Mouse (Mus musculus) activated CD4-positive, CD25-positive, alpha-beta regulatory T cell (primary cell): Measurements from ENCODE around the gene Plk1. TPM values are rescaled to one million over a fixed set of nuclear protein-coding genes. Genes with fewer than 3 reads are reported as not detected.

Source experiments
- polyA plus RNA-seq, 2 experiments: library from polyadenylated mRNA; unstranded; fragments of 100-300 nt; shearing (Covaris generic); gene quantifications; one replicate each; pipeline ENCODE4 v1.2.1; 2017

Gene Plk1
- polyA plus RNA-seq: 10 to 100 TPM in 1 of 2 experiments, 1 to 10 TPM in 1; 6.6 to 13.0 TPM

GRCm38 (mm10) chr7:122158915-122159902 lies at the start of gene Plk1:
Plk1 (plus strand) TSS chr7:122159439.

GRCm38 (mm10) chr7:122132497-122133337 lies 26.5 kb upstream of the Plk1 start, which contains the start of the genes Palb2 and Dctn5:
Palb2 (minus strand) TSS chr7:122132985.
Dctn5 (plus strand) TSS chr7:122133041.

GRCm38 (mm10) chr7:122186043-122186442 lies 26.8 kb downstream of the Plk1 start, which contains the start of gene Ern2:
Ern2 (minus strand) TSS chr7:122186207.

GRCm38 (mm10) chr7:122219315-122219801 lies 60.1 kb downstream of the Plk1 start, which contains the start of gene Chp2:
Chp2 (plus strand) TSS chr7:122219496.

Other genes starting within 250 kb of the Plk1 start
- 10 to 100 TPM; 11.6 to 12.3 TPM for gene Cog7, start 177.7 kb upstream of the Plk1 start, polyA plus RNA-seq
- gene Gga2, start 138.2 kb upstream of the Plk1 start, polyA plus RNA-seq: 1 to 10 TPM; 5.8 to 8.8 TPM
- 10 to 100 TPM; 29.4 to 39.1 TPM for gene Ubfd1, start 92.3 kb upstream of the Plk1 start, polyA plus RNA-seq
- gene Ears2, start 92.2 kb upstream of the Plk1 start, polyA plus RNA-seq: 10 to 100 TPM; 12.3 to 13.8 TPM
- 100 to 1,000 TPM; 179 to 220 TPM for gene Ndufab1, start 57.6 kb upstream of the Plk1 start, polyA plus RNA-seq
- gene Palb2, start 26.5 kb upstream of the Plk1 start, polyA plus RNA-seq: 10 to 100 TPM in 1 of 2 experiments, 1 to 10 TPM in 1; 4.2 to 10.3 TPM
- gene Dctn5, start 26.4 kb upstream of the Plk1 start, polyA plus RNA-seq: 100 to 1,000 TPM; 123 to 126 TPM
- not detected for gene Ern2, start 26.8 kb downstream of the Plk1 start, polyA plus RNA-seq
- gene Chp2, start 60.1 kb downstream of the Plk1 start, polyA plus RNA-seq: under 1 TPM in 1 of 2 experiments, not detected in 1; 0.16 TPM
- 100 to 1,000 TPM; 119 to 132 TPM for gene Prkcb, start 129.3 kb downstream of the Plk1 start, polyA plus RNA-seq